Mouse (Mus musculus) midbrain, embryonic 14.5 days (tissue): ENCODE measurements at regions not wholly inside any gene's neighbourhood (a gene's known extent, or its start where the extent isn't known, plus 50 kb on each side); places are given as distances from the start of the nearest gene placed in this dataset.
A peak's percentile ranks its signal among the peaks of the same experiment; 100 is the strongest.

Source experiments
- ATAC-seq: fragments of 200-750 bp; cut with Nextera tagmentation; 2 replicates; pipeline ENCODE4 v1.8.0; 2017; ENCODE audit warnings: moderate number of reproducible peaks, moderate library complexity; ENCODE audit not compliant: low FRiP score, low TSS enrichment
- DNase-seq: peaks from one replicate; pipeline ENCODE4 v3.0.0-alpha.2; 2015
- H3K27ac ChIP-seq: fragments of 300-500 bp; sonication (generic); replicated peaks from 2 replicates; pipeline ENCODE4 v1.5.1; 2014; ENCODE audit warnings: mild to moderate bottlenecking, low read depth, low read length, moderate library complexity
- H3K27me3 ChIP-seq: fragments of 300-500 bp; sonication (generic); 2 replicates; pipeline ENCODE4 v1.6.1; 2014; ENCODE audit warnings: low read length, control low read depth, mixed read lengths; ENCODE audit not compliant: control insufficient read depth, insufficient read depth
- H3K36me3 ChIP-seq: fragments of 300-500 bp; sonication (generic); 2 replicates; pipeline ENCODE4 v1.6.1; 2014; ENCODE audit warnings: low read length, control low read depth; ENCODE audit not compliant: control insufficient read depth, insufficient read depth
- H3K4me1 ChIP-seq: fragments of 300-500 bp; sonication (generic); 2 replicates; pipeline ENCODE4 v1.6.1; 2014; ENCODE audit warnings: mild to moderate bottlenecking, antibody characterized with exemption, low read length, control low read depth; ENCODE audit not compliant: control insufficient read depth, insufficient read depth
- H3K4me2 ChIP-seq: fragments of 300-500 bp; sonication (generic); 2 replicates; pipeline ENCODE4 v1.6.1; 2014; ENCODE audit warnings: mild to moderate bottlenecking, low read length, moderate library complexity
- H3K4me3 ChIP-seq: fragments of 300-500 bp; sonication (generic); replicated peaks from 2 replicates; pipeline ENCODE4 v1.5.1; 2014; ENCODE audit warnings: low read depth, low read length
- H3K9ac ChIP-seq: fragments of 300-500 bp; sonication (generic); replicated peaks from 2 replicates; pipeline ENCODE4 v1.6.1; 2014; ENCODE audit warnings: mild to moderate bottlenecking, low read length, moderate library complexity
- H3K9me3 ChIP-seq: fragments of 300-500 bp; sonication (generic); 2 replicates; pipeline ENCODE4 v1.6.1; 2016; ENCODE audit warnings: low read length, control low read depth, mixed read lengths; ENCODE audit not compliant: control insufficient read depth
- WGBS: fragments of 180-500 bp; shearing (Covaris S2); extraction: QIAGEN DNeasy Blood & Tissue Kit; methylation state at CpG from one replicate; pipeline ENCODE4 v1.1.7; 2014; 5-methylcytosine and 5-hydroxymethylcytosine counted together

GRCm38 (mm10) chr8:98309405-98309990 lies 1106.8 kb downstream of the Cdh8 start:
- WGBS = 1% methylated on average over 2 of the region's 2 CpGs
- ATAC-seq (peak; percentile 86), DNase-seq (peak; percentile 69)
- Histone ChIP-seq H3K9me3 (no peaks in the 10 kb centered on the region), H3K27me3 (0 out of 2 replicates have a peak, but pooled peaks cover 8% of the 10 kb centered on the region), H3K27ac (no peak overlapping the region), H3K36me3 (no peaks in the 10 kb centered on the region), H3K4me1 (no peaks in the 10 kb centered on the region), H3K4me2 (no peak overlapping the region), H3K9ac (no peak overlapping the region), H3K4me3 (no peak overlapping the region)

- Histone ChIP-seq H3K27ac (no peak overlapping the region), H3K9me3 (no peaks in the 10 kb centered on the region), H3K4me3 (no peak overlapping the region), H3K9ac (no peak overlapping the region), H3K27me3 (no peaks in the 10 kb centered on the region), H3K4me1 (no peaks in the 10 kb centered on the region), H3K36me3 (no peaks in the 10 kb centered on the region), H3K4me2 (no peak overlapping the region)
- DNase-seq (peak; percentile 26), ATAC-seq (no peak)
- 15% methylated on average over 7 of the region's 7 CpGs for WGBS
These were observed 1121.3 kb downstream of the Cdh8 start for GRCm38 (mm10) chr8:98294975-98295374.

- Histone ChIP-seq H3K4me2 (no peak overlapping the region), H3K36me3 (no peaks in the 10 kb centered on the region), H3K27ac (no peak overlapping the region), H3K4me3 (no peak overlapping the region), H3K9me3 (no peaks in the 10 kb centered on the region), H3K27me3 (no peaks in the 10 kb centered on the region), H3K9ac (no peak overlapping the region), H3K4me1 (no peaks in the 10 kb centered on the region)
- no peak for DNase-seq
- WGBS = 89% methylated on average over 3 of the region's 3 CpGs
- no peak for ATAC-seq
These were observed 1156.0 kb downstream of the Cdh8 start for GRCm38 (mm10) chr8:98260281-98260680.

GRCm38 (mm10) chr8:98243328-98243926 lies 1172.8 kb downstream of the Cdh8 start:
- Histone ChIP-seq H3K27me3 (no peaks in the 10 kb centered on the region), H3K4me2 (no peak overlapping the region), H3K9me3 (0 out of 2 replicates have a peak, but pooled peaks cover 5% of the 10 kb centered on the region), H3K4me1 (no peaks in the 10 kb centered on the region), H3K9ac (no peak overlapping the region), H3K27ac (no peak overlapping the region), H3K4me3 (no peak overlapping the region), H3K36me3 (no peaks in the 10 kb centered on the region)
- no peak for ATAC-seq
- 61% methylated on average over 6 of the region's 6 CpGs for WGBS
- peak; percentile 23 for DNase-seq

GRCm38 (mm10) chr8:98214019-98214418 lies 1202.3 kb downstream of the Cdh8 start:
- H3K27ac ChIP-seq = no peak overlapping the region
- H3K9ac ChIP-seq = no peak overlapping the region
- no peaks in the 10 kb centered on the region for H3K9me3 ChIP-seq
- no peaks in the 10 kb centered on the region for H3K27me3 ChIP-seq
- H3K4me2 ChIP-seq = no peak overlapping the region
- no peak overlapping the region for H3K4me3 ChIP-seq
- ATAC-seq (no peak), DNase-seq (peak; percentile 8)
- H3K4me1 ChIP-seq = no peaks in the 10 kb centered on the region
- no peaks in the 10 kb centered on the region for H3K36me3 ChIP-seq
